Mouse (Mus musculus): ENCODE measurements around the gene Zfp385b. TPM values are rescaled to one million over a fixed set of nuclear protein-coding genes. Genes with fewer than 3 reads are reported as not detected.

Gene Zfp385b
- polyA plus RNA-seq, 1 experiment from 2014 or later, result 3.1 TPM

Other genes with a start within 250 kb of the Zfp385b start
- gene Cwc22, start 126.7 kb upstream of the Zfp385b start, polyA plus RNA-seq (2015; fragmentation: Nextera tagmentation; extraction: Ambion mirVana), result 16.7 and 21.3 TPM in 2 replicates